Mouse (Mus musculus) kidney, postnatal 0 days (tissue): ENCODE measurements at regions not wholly inside any gene's neighbourhood (a gene's known extent, or its start where the extent isn't known, plus 50 kb on each side); places are given as distances from the start of the nearest gene placed in this dataset.

Experiments
- ATAC-seq: fragments of 200-750 bp; cut with Nextera tagmentation; replicated peaks from 2 replicates; pipeline ENCODE4 v1.8.0; 2017; ENCODE audit warnings: low read depth, moderate number of reproducible peaks, moderate TSS enrichment, moderate library complexity; ENCODE audit not compliant: low FRiP score
- DNase-seq: peaks from one replicate; pipeline ENCODE4 v3.0.0-alpha.2; 2016; ENCODE audit warnings: low spot score
- H3K27ac ChIP-seq: fragments of 300-500 bp; sonication (generic); 2 replicates; pipeline ENCODE4 v1.5.1; 2014; ENCODE audit warnings: mild to moderate bottlenecking
- H3K27me3 ChIP-seq: fragments of 300-500 bp; sonication (generic); 2 replicates; pipeline ENCODE4 v1.6.1; 2014; ENCODE audit warnings: low read length, mixed read lengths; ENCODE audit not compliant: insufficient read depth
- H3K36me3 ChIP-seq: fragments of 300-500 bp; sonication (generic); 2 replicates; pipeline ENCODE4 v1.6.1; 2014; ENCODE audit warnings: low read length, mixed read lengths; ENCODE audit not compliant: insufficient read depth
- H3K4me1 ChIP-seq: fragments of 300-500 bp; sonication (generic); replicated peaks from 2 replicates; pipeline ENCODE4 v1.6.1; 2014; ENCODE audit warnings: antibody characterized with exemption, low read length, mixed read lengths; ENCODE audit not compliant: insufficient read depth
- H3K4me2 ChIP-seq: fragments of 300-500 bp; sonication (generic); 2 replicates; pipeline ENCODE4 v1.6.1; 2014; ENCODE audit warnings: mild to moderate bottlenecking, low read length, moderate library complexity, mixed read lengths
- H3K4me3 ChIP-seq: fragments of 300-500 bp; sonication (generic); replicated peaks from 2 replicates; pipeline ENCODE4 v1.5.1; 2014; ENCODE audit warnings: low read depth, low read length
- H3K9ac ChIP-seq: fragments of 300-500 bp; sonication (generic); 2 replicates; pipeline ENCODE4 v1.6.1; 2014; ENCODE audit warnings: low read depth, low read length
- H3K9me3 ChIP-seq: fragments of 300-500 bp; sonication (generic); replicated peaks from 2 replicates; pipeline ENCODE4 v1.6.1; 2016; ENCODE audit warnings: low read length, inconsistent platforms, mixed read lengths
- CTCF ChIP-seq: IDR thresholded peaks from 2 replicates; pipeline ENCODE4 v1.5.1; 2016; ENCODE audit warnings: antibody characterized with exemption, low read depth, mild to moderate bottlenecking, moderate library complexity
- WGBS: fragments of 180-500 bp; shearing (Covaris S2); extraction: QIAGEN DNeasy Blood & Tissue Kit; methylation state at CpG from one replicate; pipeline ENCODE4 v1.1.7; 2014; 5-methylcytosine and 5-hydroxymethylcytosine counted together

GRCm38 (mm10) chr12:59834809-59835208 is 615.3 kb upstream of the Fbxo33 start:
- Histone ChIP-seq H3K27me3 (no peaks in the 10 kb centered on the region), H3K9ac (no peak overlapping the region), H3K36me3 (no peaks in the 10 kb centered on the region), H3K4me2 (no peak overlapping the region), H3K9me3 (no peaks in the 10 kb centered on the region), H3K4me1 (no peaks in the 10 kb centered on the region), H3K27ac (no peak overlapping the region), H3K4me3 (no peak overlapping the region)
- peak; percentile 36; the same call in 1 of the 2 replicates for ATAC-seq
- 31% methylated on average over 2 of the region's 2 CpGs for WGBS
- peak; percentile 5 for DNase-seq
- TF ChIP-seq CTCF: no peak

GRCm38 (mm10) chr12:59822918-59823317 is 603.4 kb upstream of the Fbxo33 start:
- Histone ChIP-seq H3K4me2 (no peak overlapping the region), H3K27me3 (no peaks in the 10 kb centered on the region), H3K9ac (no peak overlapping the region), H3K4me1 (no peaks in the 10 kb centered on the region), H3K27ac (no peak overlapping the region), H3K9me3 (no peaks in the 10 kb centered on the region), H3K4me3 (no peak overlapping the region), H3K36me3 (no peaks in the 10 kb centered on the region)
- no peak for DNase-seq
- no peak for TF ChIP-seq CTCF
- 70% methylated on average over 3 of the region's 3 CpGs for WGBS
- ATAC-seq: no peak

- TF ChIP-seq CTCF: no peak
- Histone ChIP-seq H3K9ac (no peak overlapping the region), H3K4me1 (no peaks in the 10 kb centered on the region), H3K27me3 (no peaks in the 10 kb centered on the region), H3K9me3 (no peaks in the 10 kb centered on the region), H3K36me3 (no peaks in the 10 kb centered on the region), H3K27ac (no peak overlapping the region), H3K4me3 (no peak overlapping the region), H3K4me2 (no peak overlapping the region)
- ATAC-seq: no peak
- no peak for DNase-seq
- WGBS: 47% methylated on average over 2 of the region's 2 CpGs
These were observed 602.9 kb upstream of the Fbxo33 start for GRCm38 (mm10) chr12:59822435-59822834.

GRCm38 (mm10) chr12:59821698-59822097 is 602.2 kb upstream of the Fbxo33 start:
- no peak overlapping the region for H3K4me3 ChIP-seq
- H3K9ac ChIP-seq: no peak overlapping the region
- 77% methylated on average over 2 of the region's 2 CpGs for WGBS
- H3K36me3 ChIP-seq: no peaks in the 10 kb centered on the region
- H3K9me3 ChIP-seq: no peaks in the 10 kb centered on the region
- no peaks in the 10 kb centered on the region for H3K27me3 ChIP-seq
- no peak for ATAC-seq
- no peak for TF ChIP-seq CTCF
- no peak overlapping the region for H3K4me2 ChIP-seq
- DNase-seq: no peak
- H3K4me1 ChIP-seq: no peaks in the 10 kb centered on the region
- no peak overlapping the region for H3K27ac ChIP-seq

GRCm38 (mm10) chr12:59815965-59816364 is 596.4 kb upstream of the Fbxo33 start:
- ATAC-seq (no peak), DNase-seq (no peak)
- WGBS: 34% methylated on average over 4 of the region's 4 CpGs
- no peaks in the 10 kb centered on the region for H3K9me3 ChIP-seq
- no peak overlapping the region for H3K27ac ChIP-seq
- H3K27me3 ChIP-seq: no peaks in the 10 kb centered on the region
- H3K36me3 ChIP-seq: no peaks in the 10 kb centered on the region
- no peaks in the 10 kb centered on the region for H3K4me1 ChIP-seq
- no peak overlapping the region for H3K4me2 ChIP-seq
- no peak overlapping the region for H3K9ac ChIP-seq
- TF ChIP-seq CTCF: no peak
- no peak overlapping the region for H3K4me3 ChIP-seq

- H3K4me2 ChIP-seq: no peak overlapping the region
- TF ChIP-seq CTCF: no peak
- no peaks in the 10 kb centered on the region for H3K9me3 ChIP-seq
- no peak overlapping the region for H3K4me3 ChIP-seq
- 86% methylated on average over 13 of the region's 13 CpGs for WGBS
- no peak overlapping the region for H3K27ac ChIP-seq
- H3K9ac ChIP-seq: no peak overlapping the region
- H3K27me3 ChIP-seq: no peaks in the 10 kb centered on the region
- ATAC-seq (no peak), DNase-seq (no peak)
- H3K36me3 ChIP-seq: no peaks in the 10 kb centered on the region
- H3K4me1 ChIP-seq: no peaks in the 10 kb centered on the region
These were observed 594.8 kb upstream of the Fbxo33 start for GRCm38 (mm10) chr12:59814356-59814755.

- 47% methylated on average over 2 of the region's 2 CpGs for WGBS
- ATAC-seq (no peak), DNase-seq (no peak)
- Histone ChIP-seq H3K36me3 (no peaks in the 10 kb centered on the region), H3K4me2 (no peak overlapping the region), H3K4me1 (no peaks in the 10 kb centered on the region), H3K4me3 (no peak overlapping the region), H3K9me3 (no peaks in the 10 kb centered on the region), H3K27me3 (no peaks in the 10 kb centered on the region), H3K9ac (no peak overlapping the region), H3K27ac (no peak overlapping the region)
- peak; percentile 6; the same call in 1 of the 2 replicates for TF ChIP-seq CTCF
These were observed 589.7 kb upstream of the Fbxo33 start for GRCm38 (mm10) chr12:59809224-59809623.
